Mouse (Mus musculus): Measurements from ENCODE around the gene Nudt4. TPM values are rescaled to one million over a fixed set of nuclear protein-coding genes. Genes with fewer than 3 reads are reported as not detected.

Nudt4 gene
- total and polyA plus RNA-seq, 3 experiments = 21.1 to 35.7 TPM; not detected in 1

DNA sequence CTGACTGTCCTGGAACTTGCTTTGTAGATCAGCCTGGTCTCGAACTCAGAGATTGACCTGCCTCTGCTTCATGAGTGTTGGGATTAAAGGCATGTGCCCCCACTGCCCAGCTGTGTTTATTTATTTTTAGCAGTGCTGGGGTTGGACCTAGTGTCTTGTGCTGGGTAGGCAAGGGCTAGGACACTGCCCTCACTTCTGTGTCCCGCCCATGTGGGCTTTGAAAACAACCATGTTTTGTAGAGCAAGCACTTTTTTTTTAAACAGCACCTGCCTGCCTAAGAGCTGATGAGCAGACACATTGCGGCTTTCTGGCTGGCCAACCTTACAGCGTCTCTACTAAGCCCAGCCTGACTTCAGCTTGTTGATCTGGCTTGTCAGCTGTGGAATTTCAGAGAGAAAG is 27.3 kb upstream of the Nudt4 start:
- H3K79me2 ChIP-seq (ENCODE audit: control insufficient read depth, insufficient read depth, low read length, poor library complexity) = no peaks in the 10 kb centered on the region
- no peak overlapping the region for H3K27ac ChIP-seq (ENCODE audit: control insufficient read depth, low read depth, low read length)
- no peaks in the 10 kb centered on the region for H3K9me3 ChIP-seq (replicated peaks; ENCODE audit: insufficient read depth, low read length)
- no peak for TF ChIP-seq USF1 (IDR thresholded peaks at IDR 0.05; ENCODE audit: low read depth, low read length)
- H3K27me3 ChIP-seq (ENCODE audit: control insufficient read depth in 1 of 2, insufficient read depth in 2 of 2, low read length in 2 of 2) = peaks cover 0 to 4% of the 10 kb centered on the region in 2 experiments; a peak in 1 of 4 replicates
- no peak overlapping the region for H3K4me3 ChIP-seq (ENCODE audit: control insufficient read depth in 1 of 2, insufficient read depth in 1 of 2, low read depth in 2 of 2, low read length in 2 of 2)
- no peak for DNase-seq (ENCODE audit: low read depth, low spot score)
- no peaks in the 10 kb centered on the region for H3K36me3 ChIP-seq (ENCODE audit: control insufficient read depth in 1 of 2, insufficient read depth in 2 of 2, low read length in 2 of 2)
- no peaks in the 10 kb centered on the region for H3K4me1 ChIP-seq (ENCODE audit: control insufficient read depth in 1 of 2, insufficient read depth in 2 of 2, low read length in 2 of 2)
- H3K9ac ChIP-seq (ENCODE audit: control insufficient read depth, low read depth, low read length, poor library complexity, severe bottlenecking) = no peak overlapping the region

GRCm38 (mm10) chr10:95590196-95590595 is 26.2 kb upstream of the Nudt4 start:
- peaks cover 0 to 2% of the 10 kb centered on the region in 2 experiments; a peak in 1 of 4 replicates for H3K27me3 ChIP-seq (ENCODE audit: control insufficient read depth in 1 of 2, insufficient read depth in 2 of 2, low read length in 2 of 2)
- no peak for DNase-seq (ENCODE audit: low read depth, low spot score)
- no peak overlapping the region for H3K9ac ChIP-seq (ENCODE audit: control insufficient read depth, low read depth, low read length, poor library complexity, severe bottlenecking)
- no peaks in the 10 kb centered on the region for H3K4me1 ChIP-seq (ENCODE audit: control insufficient read depth in 1 of 2, insufficient read depth in 2 of 2, low read length in 2 of 2)
- no peak overlapping the region for H3K27ac ChIP-seq (ENCODE audit: control insufficient read depth, low read depth, low read length)
- no peak overlapping the region for H3K4me3 ChIP-seq (ENCODE audit: control insufficient read depth in 1 of 2, insufficient read depth in 1 of 2, low read depth in 2 of 2, low read length in 2 of 2)
- H3K79me2 ChIP-seq (ENCODE audit: control insufficient read depth, insufficient read depth, low read length, poor library complexity) = no peaks in the 10 kb centered on the region
- no peaks in the 10 kb centered on the region for H3K9me3 ChIP-seq (replicated peaks; ENCODE audit: insufficient read depth, low read length)
- no peaks in the 10 kb centered on the region for H3K36me3 ChIP-seq (ENCODE audit: control insufficient read depth in 1 of 2, insufficient read depth in 2 of 2, low read length in 2 of 2)
- TF ChIP-seq GATA1 (IDR thresholded peaks at IDR 0.05; ENCODE audit: low read depth, low read length) = no peak
- no peak for TF ChIP-seq ZKSCAN1 (IDR thresholded peaks at IDR 0.05; ENCODE audit: low read depth, low read length)
- TF ChIP-seq POLR2A (IDR thresholded peaks at IDR 0.05; ENCODE audit: control insufficient read depth in 1 of 2, insufficient read depth in 1 of 2, low read depth in 1 of 2, low read length in 2 of 2, poor library complexity in 1 of 2) = no peak
- no peak for TF ChIP-seq JUND (IDR thresholded peaks at IDR 0.05; ENCODE audit: low read depth, low read length)
- no peak for TF ChIP-seq ZC3H11A (IDR thresholded peaks at IDR 0.05; ENCODE audit: low read depth, low read length)
- no peak for TF ChIP-seq MAZ (IDR thresholded peaks at IDR 0.05; ENCODE audit: low read depth, low read length)
- TF ChIP-seq EP300 (IDR thresholded peaks at IDR 0.05; ENCODE audit: low read depth in 1 of 2, low read length in 2 of 2) = no peak
- TF ChIP-seq NELFE (IDR thresholded peaks at IDR 0.05; ENCODE audit: low read depth, low read length) = no peak
- TF ChIP-seq ELF1 (IDR thresholded peaks at IDR 0.05; ENCODE audit: low read depth, low read length) = no peak
- TF ChIP-seq POLR2AphosphoS5 (IDR thresholded peaks at IDR 0.05; ENCODE audit: borderline replicate concordance, low read depth, low read length) = no peak
- TF ChIP-seq TCF12 (IDR thresholded peaks at IDR 0.05; ENCODE audit: low read depth, low read length) = no peak
- TF ChIP-seq ETS1 (IDR thresholded peaks at IDR 0.05; ENCODE audit: low read depth, low read length) = no peak
- no peak for TF ChIP-seq SMC3 (IDR thresholded peaks at IDR 0.05; ENCODE audit: low read depth, low read length)
- TF ChIP-seq MAX (IDR thresholded peaks at IDR 0.05; ENCODE audit: low read length) = no peak
- TF ChIP-seq NRF1 (IDR thresholded peaks at IDR 0.05; ENCODE audit: insufficient read depth, low read depth, low read length, poor library complexity, severe bottlenecking) = no peak
- no peak for TF ChIP-seq CHD1 (IDR thresholded peaks at IDR 0.05; ENCODE audit: low read depth, low read length)

All from MEL (cell line).